Mouse (Mus musculus): ENCODE results near the gene Ptprd.

DNA sequence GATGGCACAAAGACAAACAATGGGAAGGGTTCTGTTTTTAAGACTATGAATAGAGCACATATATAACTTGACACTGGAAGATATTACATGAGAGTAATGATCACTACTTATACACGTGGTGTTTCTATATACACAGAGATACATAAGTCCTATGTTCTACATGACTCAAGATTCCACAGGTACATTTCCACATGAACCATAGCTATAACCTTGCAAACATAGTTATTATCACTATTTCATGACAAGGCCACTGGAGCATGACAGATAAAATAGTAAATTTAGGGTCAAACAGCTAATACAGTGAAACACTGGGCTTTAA, 951.8 kb downstream of the Ptprd start:
- TF ChIP-seq GATA1 (IDR thresholded peaks at IDR 0.05; ENCODE audit: borderline replicate concordance, low read length), result no peak
- TF ChIP-seq FLI1 (IDR thresholded peaks at IDR 0.05; ENCODE audit: low read length), result no peak
